Mouse (Mus musculus): ENCODE measurements around the gene Arpc1b.
"Not testable (repeated sequence)": the region's sequence is repeated elsewhere in the genome, so short reads cannot be mapped to it uniquely, and the experiment has no call there.

The Arpc1b gene

DNA sequence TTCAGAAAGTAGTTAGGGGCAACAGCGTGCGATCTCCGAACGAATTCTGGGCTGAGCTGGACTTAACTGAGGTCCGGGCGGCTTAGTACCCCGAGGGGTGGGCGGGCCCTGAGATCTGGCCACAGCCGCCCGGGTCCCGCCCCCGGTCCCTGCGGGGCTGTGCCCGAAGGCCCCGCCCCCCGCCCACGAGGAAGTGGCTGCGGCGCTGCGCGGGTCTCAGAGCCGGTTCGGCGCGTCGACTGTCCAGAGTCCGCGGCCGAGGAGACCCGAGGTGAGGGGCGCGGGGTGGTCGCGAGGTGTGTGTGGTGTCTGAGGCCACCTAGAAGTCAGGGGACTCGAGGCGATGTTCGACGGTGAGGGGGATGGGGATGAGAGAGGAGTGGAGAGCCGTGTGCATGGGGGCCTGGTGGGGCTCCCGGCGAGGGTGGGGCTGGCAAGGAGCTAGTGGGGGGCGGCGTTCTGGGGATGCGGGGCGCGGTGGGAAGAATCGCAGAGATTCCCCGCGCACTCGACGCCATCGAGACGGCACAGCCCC, at the start of gene Arpc1b:
Gene Arpc1b, plus strand, starts transcription at position 145 of the 535 bp plus-strand sequence.
- DNase-seq (ENCODE audit: low spot score) = peak; percentile 77

DNA sequence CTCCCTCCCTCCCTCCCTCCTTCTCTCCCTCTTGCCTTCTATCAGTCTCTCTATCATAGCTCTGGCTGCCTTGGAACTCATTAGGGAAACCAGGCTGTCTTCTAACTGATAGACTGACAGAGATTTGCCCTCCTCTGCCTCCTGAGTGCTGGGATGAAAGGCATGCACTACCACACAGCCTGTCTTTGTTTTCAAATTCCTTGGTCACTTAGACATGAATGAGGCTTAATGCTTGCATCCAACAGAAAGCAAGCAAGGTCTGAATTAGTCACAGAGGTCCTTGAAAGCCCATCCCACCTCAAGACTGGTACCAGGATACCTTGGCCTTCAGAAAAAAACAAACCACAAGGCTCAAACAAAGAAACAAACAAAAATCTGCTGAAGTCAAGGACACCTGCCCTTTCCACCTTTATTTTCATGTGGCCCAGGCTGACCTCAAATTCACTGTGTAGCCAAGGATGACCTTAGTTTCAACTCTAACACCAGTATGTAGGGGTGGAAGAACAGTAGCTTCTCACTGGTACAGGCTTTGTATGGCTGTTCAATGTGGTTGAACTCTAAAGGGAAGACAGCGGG, 49.2 kb upstream of the Arpc1b start:
- DNase-seq (ENCODE audit: low spot score) = no peak

DNA sequence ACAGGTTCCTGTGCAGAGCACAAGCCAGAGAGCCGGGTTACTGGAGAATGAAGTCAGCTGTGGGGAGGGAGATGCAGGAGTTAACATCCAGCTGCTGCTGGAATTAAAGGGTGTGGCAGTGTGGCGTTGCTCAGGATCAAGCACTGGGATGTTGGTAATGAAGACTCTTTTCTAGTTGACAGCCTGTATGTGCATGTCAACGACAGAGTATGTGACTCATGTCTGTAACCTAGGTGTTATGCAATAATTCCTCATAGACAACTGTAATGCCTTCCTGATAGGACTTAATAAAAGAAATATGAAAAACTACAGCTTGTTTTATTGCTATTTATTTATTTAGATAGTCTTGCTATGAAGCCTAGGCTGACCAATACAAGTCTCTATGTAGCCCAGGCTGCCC, 45.2 kb upstream of the Arpc1b start:
- no peak for DNase-seq (ENCODE audit: low spot score)

DNA sequence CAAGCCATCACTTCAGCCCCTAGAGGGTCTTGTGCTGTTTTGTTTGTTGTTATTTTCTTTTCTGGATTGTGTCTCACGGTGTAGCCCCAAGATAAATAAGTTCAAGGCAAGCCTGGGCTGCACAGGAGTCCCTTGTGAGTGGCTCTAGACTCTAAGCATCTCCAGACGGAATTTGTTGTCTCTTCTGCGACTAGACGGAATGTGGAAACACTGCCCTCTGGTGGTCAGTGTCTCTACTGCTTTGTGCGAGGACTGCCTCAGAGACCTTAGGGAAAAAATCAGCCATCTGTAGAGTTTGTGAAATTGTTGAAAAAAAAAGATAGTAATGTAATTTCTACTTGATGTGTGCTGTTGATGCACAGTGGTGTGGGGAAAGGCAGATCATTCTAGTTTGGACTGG, 44.3 kb upstream of the Arpc1b start:
- peak; percentile 80 for DNase-seq (ENCODE audit: low spot score)

DNA sequence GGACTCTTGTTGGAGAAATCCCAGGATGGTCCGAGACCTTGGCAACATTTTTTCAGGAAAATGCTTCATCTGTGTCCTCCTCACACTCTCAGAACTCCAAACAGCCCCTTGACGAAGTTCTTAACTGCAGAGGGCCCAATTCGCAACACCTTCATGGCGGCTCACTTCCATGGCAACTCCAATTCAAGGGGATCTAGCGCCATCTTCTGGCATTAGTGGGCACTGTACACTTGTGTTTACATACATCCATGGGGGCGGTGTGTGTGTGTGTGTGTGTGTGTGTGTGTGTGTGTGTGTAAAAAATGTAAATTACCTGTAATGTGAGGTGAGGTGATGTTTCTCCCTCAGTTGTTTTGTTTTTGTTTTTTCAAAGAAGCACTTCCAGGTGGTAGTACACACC, 42.7 kb upstream of the Arpc1b start:
- DNase-seq (ENCODE audit: low spot score) = no peak

DNA sequence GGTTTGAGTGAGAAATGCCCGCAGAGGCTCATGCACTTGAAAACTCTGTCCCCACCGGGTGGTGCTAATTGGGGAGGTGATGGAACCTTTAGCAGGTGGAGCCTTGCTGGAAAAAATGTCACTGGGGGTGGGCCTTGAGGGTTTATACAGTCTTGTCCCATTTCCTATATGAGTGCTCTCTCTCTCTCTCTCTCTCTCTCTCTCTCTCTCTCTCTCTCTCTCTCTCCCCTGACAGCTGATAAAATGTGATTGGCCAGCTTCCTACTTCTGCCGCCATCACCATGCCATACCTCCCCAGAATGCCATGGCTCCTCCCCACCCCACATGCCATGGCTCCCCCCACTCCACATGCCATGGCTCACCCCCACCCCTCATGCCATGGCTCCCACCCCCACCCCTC, 38.9 kb upstream of the Arpc1b start:
- DNase-seq (ENCODE audit: low spot score) = no peak

DNA sequence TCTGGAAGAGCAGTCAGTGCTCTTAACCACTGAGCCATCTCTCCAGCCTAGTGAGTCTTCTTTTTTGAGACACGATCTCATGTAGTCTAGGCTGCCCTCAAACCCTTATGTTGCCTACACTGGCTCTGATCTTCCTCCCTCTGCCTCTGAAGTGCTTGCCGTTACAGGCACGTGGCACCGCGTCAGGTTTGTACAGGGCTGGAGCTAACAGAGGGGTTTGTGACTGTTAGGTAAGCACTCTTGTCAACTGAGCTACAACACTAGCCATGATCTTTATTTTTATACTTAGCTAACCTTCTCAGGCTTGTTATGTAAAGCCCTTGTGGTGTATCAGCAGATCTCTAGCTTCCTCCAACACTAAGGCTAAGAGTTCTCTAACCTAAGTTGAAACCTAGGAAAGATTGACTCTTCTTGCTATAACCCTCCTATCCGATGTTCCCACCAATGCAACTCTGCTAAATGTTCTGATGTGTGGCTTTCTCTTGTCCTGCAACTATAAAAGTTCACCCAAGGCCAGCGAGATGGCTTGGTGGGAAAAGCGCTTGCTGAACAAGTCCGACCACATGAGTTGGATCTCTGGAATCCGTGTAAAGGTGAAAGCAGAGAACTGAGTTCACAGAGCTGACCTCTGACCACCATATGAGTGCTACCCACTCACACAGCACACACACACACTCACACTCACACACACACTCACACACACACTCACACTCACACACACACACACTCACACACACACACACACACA, 32.0 kb upstream of the Arpc1b start:
- DNase-seq (ENCODE audit: low spot score) = no peak

DNA sequence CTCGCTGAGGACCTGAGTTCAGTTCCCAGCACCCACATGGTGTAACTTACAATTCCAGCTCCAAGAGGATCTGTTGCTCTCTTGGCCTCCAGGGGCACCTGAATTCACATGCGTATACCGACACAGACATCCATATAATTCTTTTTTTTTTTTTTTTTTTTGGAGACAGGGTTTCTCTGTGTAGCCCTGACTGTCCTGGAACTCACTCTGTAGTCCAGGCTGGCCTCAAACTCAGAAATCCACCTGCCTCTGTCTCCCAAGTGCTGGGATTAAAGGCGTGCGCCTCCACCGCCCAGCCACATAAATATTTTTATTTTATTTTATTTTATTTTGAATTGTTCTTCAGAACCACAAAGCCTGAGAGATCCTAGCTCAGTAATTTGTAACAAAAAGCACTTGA, 30.8 kb upstream of the Arpc1b start:
- DNase-seq (ENCODE audit: low spot score) = not testable (repeated sequence)

DNA sequence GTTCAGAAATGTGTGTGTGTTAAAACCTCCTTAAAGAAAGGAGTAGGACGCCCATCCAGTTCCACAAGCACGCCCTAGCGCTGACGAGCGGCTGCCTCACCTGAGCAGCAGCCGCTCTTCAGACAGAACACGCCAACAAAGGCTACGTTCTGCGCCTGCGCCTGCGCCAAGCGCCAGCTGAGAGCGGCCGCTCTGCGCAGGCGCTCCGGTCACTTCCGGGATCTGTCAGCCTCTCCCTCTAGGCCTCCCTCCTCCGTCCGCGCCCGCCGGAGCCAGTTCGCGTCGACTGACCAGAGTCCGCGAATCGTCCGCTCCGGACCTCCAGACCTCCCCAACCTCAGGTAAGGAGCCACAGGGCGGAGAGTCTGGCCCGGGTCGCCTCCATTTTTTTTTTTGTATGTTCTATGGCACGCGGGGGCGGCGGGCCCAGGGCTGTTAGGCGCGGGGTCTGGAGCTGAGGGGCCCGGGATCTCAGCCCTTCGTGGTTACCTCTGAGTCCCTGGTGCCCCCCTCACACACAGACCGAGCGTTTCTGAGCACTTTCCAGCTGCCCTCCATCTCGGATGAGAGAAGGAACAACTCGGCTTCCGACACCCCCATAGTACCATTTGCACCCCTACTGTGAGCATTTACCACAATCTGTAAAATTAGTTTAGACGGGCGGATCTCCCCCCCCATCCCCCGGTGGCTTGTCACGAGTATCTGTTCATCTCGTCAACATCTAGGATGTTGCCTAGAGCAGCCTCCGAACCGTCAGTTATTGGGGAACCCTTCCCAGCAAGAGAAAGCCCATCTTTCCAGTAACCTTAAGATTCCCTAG, 30.2 kb upstream of the Arpc1b start, which contains the start of the genes Arpc1a and Kpna7:
Gene Arpc1a, plus strand, starts transcription at position 199 of the 820 bp plus-strand sequence.
Gene Kpna7, minus strand, starts transcription at position 399 of the 820 bp plus-strand sequence.
- peak; percentile 98 for DNase-seq (ENCODE audit: low spot score)

DNA sequence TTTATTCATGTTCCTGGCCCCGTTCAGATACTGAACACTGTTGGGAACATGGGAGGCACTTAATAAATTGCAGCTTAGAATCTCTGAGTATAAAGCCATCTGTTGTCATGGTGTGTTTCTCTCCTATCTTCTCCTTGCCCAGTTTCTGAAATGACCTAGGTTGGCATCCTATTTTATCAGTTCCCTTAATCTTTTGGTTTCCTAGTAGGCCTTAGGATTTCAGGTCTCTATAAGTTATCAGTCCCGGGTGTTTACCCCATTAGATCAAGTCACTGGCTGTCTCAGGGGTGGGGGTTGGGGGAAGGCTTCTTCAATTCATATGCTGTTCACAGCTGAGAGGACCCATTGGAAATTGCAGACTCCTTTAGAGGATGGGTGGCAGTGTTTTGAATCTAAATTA, 29.2 kb upstream of the Arpc1b start:
- DNase-seq (ENCODE audit: low spot score) = peak; percentile 21

DNA sequence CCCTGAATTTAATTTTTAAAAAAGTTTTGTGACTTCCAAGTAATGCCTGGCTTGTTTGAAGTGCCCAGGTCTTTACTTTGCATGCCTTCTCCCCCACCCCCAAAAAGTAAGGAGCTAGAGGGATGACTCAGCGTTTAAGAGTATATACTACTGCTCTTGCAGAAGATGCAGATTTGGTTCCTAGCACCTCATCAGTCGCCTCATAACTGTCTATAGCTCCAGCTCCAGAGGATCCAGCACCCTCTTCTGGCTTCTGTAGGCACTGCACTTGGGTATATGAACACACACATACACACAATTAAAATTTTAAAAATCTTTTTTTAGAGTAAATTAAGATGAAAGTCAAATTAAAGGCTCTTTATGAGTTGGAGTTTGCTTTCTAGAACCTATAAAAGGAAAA, 25.8 kb upstream of the Arpc1b start:
- no peak for DNase-seq (ENCODE audit: low spot score)

DNA sequence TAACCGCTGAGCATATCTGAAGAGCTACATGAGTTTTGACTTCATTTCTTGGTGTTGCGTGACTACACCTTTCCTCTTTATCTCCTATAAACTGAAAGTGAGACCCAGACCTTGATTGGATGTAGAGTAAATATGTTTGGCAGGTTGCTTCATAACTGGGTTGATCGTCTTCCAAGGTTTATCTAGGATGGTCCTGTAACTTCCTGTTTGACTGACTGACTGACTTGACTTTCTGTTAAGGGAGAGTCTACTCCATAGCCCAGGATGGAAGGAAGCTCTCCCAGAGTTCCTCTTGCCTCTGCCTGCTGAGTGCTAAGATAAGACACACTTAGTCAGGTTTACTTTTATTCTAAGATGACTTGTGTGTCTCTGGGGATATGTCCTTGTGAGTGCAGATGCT, 24.1 kb upstream of the Arpc1b start:
- DNase-seq (ENCODE audit: low spot score) = no peak

DNA sequence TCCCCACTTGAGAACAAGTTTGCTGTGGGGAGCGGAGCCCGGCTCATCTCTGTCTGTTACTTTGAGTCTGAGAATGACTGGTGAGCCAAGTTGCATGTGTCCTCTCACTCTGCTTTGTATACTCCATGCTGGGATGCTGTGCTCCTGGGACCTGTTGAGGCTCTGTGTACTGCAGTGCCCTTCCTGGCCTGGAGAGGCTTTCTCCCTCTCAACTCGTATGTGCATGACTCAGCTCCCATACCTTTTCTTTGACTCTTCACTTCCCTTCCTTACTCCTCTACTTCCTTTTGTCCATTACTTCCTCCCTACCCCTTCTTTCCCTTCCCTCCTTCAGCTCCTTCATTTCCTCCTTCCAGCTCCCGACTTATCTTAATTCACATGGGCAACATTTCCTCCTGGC, 17.8 kb upstream of the Arpc1b start:
- no peak for DNase-seq (ENCODE audit: low spot score)

DNA sequence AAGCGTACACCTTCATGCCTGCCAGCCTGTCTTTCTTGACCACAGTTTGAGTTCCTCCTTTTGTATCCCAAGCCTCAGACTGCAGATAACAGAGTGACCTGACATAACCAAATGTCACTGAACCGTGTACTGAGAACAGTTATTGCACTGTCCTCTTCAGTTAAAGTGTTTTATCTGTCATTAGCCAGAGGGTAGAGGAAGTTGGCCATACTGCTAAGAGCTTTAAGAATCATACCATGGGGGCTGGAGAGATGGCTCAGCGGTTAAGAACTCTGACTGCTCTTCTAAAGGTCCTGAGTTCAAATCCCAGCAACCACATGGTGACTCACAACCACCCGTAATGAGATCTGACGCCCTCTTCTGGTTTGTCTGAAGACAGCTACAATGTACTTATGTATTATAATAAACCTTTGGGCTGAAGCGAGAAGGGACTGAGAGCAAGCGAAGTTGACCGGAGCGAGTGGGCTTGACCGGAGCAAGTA, 15.6 kb upstream of the Arpc1b start:
- DNase-seq (ENCODE audit: low spot score) = no peak

DNA sequence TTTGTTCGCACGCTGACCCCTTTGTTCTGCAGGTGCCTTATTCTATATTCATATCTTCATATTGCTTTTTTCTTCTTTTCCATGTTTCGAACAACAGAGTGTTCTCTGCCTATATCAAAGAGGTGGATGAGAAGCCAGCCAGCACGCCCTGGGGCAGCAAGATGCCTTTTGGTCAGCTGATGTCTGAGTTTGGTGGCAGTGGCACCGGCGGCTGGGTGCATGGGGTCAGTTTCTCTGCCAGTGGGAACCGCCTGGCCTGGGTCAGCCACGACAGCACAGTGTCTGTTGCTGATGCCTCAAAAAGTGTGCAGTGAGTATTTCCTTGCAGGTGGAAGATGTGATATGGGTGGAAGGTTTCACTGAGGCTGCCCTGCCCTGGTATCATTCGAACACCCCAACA, 13.1 kb upstream of the Arpc1b start:
- no peak for DNase-seq (ENCODE audit: low spot score)

DNA sequence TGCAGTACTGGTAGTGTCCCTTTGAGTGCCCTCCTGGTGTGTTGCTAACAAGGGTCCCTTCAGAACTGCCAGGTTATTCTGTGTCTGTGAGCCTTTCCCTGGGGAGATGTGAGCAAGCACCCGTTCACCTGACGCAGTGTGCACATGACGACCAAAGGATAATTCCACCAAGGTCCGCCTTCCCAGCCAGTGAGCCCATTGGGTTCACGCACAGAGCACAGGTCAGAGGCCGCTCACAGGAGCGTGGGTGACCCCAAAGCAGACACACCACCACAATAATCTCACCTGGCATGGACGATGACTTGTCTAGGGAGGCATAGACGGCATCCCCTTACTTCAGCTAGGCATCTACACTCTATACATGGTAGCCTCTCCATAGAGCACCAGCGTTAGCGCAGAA, 12.6 kb upstream of the Arpc1b start:
- DNase-seq (ENCODE audit: low spot score) = not testable (repeated sequence)

DNA sequence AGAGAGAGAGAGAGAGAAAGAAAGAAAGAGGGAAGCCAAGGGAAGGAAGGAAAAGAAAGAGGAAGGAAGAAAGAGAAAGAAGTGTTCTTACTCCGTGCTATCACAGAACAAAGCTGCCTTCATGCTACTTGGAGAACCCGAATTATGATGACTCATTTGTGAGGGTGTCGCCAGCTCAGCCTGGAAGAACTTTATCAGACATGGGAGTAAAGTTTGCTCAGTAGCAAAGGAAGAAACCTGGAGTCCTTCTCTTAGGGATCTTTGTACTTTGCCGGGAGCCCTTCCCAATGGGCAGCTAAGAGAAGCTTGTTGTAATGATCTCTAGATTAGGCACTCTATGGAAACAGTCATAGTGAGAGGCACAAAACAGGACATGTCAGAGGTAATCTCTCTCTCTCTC, 11.3 kb upstream of the Arpc1b start:
- DNase-seq (ENCODE audit: low spot score) = no peak

DNA sequence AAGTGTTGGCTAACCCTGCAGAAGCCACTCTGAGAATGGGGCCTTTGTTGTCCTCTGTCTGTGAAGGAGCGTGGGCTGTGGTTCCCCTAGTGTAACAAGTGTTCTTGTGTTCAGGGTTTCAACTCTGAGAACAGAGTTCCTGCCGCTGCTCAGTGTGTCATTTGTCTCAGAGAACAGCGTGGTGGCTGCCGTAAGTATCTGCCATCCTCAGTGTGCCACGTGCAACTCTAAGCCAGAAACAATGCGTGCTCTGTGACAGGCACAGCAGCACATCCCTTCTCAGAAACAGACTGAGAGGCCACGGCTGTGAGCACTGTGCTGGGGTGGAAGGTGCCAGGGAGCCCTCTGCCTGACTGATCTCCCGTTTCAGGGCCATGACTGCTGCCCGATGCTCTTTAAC, 9.7 kb upstream of the Arpc1b start:
- DNase-seq (ENCODE audit: low spot score) = no peak

DNA sequence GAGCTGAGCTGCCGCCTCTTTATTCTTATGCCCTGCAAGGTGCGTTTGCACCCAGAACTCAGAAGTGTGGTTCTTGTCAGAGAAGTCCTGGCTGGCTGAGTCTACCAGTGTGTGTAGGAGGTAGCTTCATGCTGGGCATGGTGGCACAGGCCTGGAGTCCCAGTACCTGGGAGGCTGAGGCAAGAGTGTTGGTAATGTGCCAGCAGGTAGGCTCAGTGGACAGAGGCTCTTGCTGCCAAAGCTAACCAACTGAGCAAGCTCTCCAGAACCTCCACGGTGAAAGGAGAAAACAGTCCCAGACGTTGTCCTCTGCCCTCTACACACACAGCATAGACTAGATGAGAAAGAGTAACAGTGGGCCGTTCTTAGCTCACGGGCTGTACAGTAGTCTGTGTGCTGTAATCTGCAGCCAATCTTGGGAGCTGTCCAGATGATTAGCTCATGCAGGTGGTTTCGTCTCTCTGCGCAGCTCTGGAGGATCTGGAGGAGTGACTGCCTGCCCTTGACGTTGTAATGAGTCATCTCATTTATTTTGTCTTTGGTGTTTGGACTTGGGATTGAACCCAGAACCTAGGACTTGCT, 8.2 kb upstream of the Arpc1b start:
- peak; percentile 78 for DNase-seq (ENCODE audit: low spot score)

DNA sequence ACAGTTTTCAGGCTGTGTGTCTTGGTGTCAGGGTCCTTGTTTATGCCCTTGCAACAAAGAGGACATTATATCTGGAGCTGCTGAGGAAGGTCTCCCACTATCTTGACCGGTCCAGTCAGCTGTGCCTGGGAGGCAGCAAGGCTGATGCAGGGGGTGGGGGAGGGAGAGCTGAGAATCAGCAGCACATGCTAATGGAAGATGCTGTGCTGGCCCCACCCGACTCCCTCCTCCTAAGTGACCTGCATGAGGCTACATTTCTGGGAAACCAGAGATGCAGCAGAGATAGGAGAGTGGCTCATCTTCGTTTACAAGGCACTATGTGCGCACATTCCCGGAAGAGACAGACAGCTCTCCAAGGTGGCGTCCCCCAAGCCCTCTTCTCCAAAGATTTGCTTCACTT, 3.6 kb upstream of the Arpc1b start:
- DNase-seq (ENCODE audit: low spot score) = peak; percentile 48

DNA sequence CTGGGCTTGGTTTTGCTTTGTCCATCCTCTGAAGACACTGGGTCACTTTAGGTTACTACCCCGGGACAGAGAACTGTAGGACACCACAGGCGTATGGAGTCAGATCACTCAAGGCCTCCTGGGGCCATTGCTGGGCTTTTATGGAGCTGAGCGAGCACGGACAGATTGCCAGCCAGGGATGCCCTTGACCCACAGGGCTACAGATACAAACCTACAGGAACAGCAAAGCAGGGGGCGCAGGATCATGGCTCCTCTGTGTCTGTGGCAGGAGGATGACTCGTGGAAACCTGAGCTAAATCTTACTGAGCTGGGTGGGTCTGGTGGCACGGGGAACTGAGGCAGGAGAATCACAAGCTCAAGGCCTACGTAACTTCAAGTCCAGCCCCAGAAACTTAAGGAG, 1.4 kb upstream of the Arpc1b start:
- DNase-seq (ENCODE audit: low spot score) = no peak

DNA sequence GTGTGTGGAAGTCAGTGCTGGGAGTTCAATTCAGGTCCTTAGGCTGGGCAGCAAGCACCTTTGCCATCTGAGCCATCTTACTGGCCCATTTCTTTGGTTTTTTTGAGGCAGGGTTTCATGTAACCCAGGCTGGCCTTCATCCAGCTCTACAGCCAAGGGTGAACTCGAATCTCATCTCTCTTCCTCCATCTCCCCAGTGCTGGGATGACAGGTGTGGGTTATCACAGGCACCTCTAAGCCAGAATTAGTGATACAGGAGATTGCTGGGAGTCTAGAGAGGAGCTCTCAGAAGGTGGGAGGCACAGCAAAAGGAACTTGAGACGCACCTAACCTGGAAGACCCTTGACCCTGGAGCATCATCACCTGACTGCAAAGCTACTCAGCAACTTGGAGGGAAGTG, 599 bp upstream of the Arpc1b start:
- no peak for DNase-seq (ENCODE audit: low spot score)
